Mouse (Mus musculus) urinary bladder, postnatal 36 days (tissue): ENCODE results near the gene Pak1.
A peak's percentile ranks its signal among the peaks of the same experiment; 100 is the strongest.

Experiments used
- DNase-seq, 2 experiments: peaks; one replicate each; pipeline ENCODE4 v3.0.0; 2022; ENCODE audit warnings: low spot score in 2 of 2, mixed read lengths in 1 of 2

The Pak1 gene

DNA sequence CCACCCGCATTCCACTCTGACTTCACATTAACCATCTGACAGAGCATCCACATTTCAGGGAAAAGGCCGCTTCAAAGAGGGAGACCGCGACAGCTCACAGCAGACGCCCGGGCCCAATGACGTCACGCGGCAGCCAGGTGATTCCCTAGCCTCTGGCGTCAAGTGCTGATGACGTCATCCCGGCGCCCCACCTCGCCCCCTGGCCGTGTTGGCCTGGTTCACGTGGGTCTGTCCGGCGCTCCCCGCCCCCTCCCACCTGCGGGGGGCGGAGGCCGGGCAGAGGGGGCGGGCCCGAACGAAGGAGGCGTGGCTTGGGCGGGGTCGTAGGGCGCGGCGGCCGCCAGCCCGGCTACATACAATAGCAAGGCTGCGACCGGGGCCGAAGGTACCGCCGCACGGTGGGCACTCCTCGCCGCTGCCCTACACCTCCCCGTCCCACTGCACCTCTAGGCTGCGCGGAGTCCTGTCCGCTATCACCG lies at the start of gene Pak1:
TSS of gene Pak1 (plus strand) at position 352 of the 479 bp plus-strand sequence.
- DNase-seq: peak; percentile 66 to 69

DNA sequence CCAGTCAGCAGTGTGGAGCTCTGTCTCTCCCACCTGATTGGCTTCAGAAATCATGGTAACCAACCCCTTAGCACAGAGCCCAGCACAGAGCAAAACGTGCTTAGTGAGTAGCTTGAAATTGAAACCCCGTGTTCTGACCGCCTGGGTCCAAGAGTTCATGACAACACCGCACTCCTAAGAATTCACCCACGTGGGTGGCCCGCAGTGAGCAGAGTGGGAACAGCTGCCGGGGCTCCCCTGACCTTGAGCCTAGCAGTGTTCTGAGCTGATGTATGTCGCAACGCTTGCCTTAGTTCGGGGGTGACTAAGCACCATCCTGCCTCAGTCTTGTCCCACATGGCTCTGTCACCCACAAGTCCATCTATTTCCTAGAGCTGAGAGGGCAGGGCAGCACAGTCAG lies 47.4 kb upstream of the Pak1 start:
- no peak for DNase-seq

DNA sequence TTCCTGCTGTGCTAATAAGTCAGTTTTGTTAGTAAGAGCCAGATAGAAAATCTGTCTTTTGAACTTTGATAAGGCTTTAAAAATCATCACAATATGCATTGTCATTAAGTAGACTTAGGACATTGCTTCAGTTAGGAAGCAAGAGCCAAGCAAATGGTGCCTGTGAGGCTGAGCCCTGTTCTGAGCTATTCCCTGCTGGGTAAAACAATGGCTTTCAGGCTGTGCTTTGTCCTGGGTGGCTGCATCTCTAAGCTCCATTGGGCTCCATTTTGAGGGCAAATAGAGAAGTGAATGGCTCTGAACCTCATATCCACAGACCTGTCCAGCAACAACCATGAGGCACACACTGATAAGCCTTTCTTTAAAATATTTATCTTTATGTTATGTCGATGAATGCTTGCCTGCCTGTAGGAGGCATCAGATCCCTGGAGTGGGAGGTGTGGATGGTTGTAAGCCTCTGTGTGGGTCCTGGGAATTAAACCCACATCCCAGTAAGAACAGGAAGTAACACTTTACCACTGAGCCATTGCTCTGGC lies 46.5 kb upstream of the Pak1 start:
- DNase-seq: no peak

DNA sequence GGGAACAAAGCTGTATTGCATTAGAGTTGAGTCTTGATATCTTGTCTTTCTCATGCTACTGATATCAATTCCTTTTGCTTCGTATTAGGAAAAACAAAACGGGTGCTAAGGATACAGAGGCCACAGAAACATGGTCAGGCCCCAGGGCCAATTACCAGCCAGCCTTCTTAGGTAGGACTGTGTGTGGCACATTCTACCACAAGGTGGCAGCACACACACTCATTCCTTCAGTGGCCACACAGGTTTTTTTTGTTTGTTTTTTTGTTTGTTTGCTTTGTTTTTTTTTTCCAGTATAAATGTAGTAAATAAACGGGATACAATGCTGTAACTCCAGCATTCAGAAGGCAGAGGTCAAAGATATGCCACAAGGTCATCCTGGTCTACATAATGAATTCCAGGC lies 43.0 kb upstream of the Pak1 start:
- peak; percentile 46 to 50 for DNase-seq

DNA sequence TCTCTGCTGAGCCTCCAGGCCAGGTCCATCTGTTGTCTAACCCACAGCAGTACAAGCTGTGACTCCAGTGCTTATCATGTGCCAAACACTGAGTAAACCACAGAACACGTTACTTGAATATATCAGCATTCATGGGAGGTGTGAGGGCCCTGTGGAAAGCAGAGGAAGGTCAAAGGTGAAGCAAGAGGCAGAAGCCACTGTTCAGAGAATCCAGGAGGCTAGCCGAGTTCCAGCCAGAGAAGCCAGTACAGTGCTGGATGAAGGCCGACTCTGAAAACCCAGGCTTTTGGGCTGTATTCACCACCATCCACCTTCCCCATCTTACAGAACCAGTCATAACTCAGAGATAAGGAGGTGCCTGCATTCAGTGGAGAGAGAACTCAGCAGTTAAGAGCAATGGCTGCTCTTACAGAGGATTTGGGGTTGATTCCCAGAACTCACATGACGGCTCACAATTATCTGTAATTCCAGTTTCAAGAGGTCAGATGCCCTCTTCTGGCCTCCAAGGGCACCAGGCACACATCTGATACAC lies 41.1 kb upstream of the Pak1 start:
- no peak for DNase-seq

DNA sequence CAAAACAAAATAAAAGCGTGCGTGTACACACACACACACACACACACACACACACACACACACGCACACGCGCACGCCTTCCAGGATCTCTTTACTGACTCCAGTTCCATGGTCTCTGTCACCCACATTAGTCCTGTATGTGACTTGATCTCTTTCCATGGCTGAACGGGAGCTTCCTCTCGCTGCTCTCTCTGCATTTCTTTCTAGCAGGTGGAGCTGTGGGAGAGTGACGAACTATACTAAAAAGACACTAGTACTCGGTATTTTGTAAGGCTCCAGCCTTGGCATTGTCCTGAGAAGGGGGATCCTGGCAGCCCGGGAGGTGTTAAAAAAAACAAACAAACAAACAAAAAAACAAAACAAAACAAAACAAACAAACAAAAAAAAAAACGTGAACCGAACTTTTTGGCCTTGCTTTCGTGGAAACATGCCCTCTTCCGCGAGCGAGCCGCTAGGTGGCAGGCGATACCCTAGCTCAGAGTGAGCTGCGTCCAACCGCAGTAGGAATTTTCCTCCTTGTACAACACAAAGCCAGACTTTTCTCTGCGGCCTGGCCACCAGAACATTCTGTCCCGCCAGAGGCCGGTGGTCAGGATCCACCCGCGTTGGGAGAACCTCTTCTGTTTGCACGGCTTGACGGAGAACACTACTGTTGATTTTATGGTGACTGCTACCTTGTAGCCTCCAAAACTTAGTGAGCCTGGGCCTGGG lies 40.4 kb upstream of the Pak1 start:
- DNase-seq: peak; percentile 82 to 84

DNA sequence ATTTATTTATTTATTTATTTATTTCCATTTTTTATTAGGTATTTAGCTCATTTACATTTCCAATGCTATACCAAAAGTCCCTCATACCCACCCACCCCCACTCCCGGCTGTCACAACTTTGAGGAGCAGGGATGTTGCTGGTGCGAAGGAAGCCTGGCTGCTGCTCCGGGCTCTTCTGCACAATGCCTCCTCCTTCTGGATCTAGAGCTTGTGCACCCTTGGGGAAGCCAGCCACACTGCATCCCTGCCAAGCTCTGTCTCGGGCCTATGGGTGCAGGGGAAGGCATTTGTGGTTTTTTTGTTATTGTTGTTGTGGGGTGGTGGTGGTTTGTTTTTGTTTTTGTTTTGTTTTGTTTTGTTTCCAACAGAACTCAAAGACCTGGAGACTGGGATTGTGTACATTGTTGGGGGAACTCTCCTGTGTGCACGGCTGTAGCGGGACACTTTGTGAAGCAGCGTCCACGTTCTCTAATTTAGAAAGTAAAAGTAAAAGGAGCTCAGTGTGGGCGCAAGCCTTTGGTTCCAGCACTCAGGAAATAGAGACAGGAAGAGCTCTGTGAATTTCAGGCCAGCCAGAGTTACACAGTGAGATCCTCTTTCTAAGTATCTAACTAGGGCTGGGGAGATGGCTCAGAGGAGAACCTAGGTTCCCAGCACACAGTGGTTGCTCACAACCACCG lies 39.7 kb upstream of the Pak1 start:
- DNase-seq: no peak

DNA sequence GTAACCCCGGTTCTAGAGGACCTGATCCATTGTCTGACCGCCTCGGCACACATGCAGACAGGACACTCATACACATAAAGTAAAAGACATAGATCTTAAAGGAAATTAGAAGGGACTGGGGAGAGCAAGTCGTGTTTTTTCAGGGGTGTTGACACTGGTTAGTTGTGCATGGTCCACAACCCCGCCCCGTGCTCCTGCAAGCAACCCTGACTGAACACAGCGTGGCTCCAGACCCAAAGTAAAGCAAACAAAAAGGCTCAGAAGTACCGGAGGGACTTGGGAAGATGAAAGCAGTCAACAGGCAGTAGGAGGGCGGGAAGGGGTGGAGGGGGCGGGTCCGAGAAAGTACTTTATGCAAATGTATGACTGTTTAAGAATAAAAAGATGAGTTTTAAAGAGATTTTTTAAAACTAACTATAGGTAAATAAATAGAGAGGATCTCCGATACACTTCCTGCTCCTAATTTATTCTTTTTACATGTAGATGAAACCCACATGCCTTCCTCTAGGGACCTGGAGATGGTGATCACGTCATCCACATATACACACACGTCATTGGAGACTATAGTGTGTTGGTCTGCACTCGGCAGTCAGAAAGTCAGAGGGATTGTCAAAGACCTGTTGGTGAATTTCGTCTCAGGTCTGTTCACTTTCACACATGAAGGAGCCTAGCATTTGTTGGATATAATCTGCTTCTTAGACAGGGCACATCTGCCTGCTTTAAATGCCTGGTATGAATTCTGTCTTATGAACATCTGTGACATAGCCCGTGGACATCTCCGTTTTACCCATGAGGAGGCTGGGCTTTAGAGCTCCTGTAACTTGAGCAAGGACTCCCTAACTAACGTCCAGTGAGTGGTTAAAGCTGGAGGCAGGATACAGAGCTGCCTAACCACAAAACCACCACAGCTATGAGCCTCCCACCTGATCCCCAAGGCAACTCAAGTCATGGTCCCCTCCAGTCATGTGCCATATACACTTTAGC lies 38.8 kb upstream of the Pak1 start:
- no peak for DNase-seq

DNA sequence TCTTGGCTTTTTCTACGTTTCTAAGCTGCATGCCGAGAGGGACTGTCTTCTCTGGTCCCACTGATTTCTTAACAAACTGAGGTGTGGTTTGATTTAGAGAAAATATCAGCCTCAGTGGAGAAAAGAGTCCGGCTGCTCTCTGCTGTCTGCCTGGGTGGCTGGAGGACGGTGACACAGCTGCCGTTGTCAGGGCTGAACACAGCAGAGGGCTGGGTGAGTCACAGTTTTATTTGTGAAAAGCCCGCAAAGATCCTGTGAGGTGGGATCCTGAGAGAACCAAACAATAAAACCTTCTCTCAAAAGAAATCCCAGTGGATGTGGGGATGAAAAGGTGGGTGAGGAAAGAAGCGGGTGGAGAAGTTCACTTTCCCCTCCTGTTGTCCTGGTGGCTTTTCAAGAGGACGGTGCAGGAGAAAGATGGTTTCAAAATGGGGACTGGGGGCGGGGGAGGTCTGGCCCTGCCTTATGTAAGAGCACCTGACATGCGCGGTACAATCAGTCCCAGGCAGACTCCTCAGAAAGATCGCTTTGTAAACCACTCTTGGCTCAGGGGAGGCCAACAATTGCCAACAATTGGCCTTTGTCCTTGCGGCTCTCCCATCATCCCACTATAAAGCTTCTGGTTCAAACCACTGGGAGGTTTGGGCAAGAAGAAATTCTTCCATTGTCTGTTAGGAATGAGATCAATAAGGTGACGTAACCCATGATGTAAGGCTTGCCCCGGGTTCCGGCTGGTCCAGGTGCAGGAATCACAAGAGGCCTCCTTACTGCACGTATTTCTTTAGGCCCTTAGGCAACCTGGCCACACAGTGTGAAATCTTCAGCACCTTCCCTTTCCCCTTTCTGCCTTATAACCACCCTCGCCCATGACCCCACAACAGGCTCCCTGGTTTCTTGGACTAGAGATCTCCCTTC lies 31.1 kb upstream of the Pak1 start:
- no peak for DNase-seq

DNA sequence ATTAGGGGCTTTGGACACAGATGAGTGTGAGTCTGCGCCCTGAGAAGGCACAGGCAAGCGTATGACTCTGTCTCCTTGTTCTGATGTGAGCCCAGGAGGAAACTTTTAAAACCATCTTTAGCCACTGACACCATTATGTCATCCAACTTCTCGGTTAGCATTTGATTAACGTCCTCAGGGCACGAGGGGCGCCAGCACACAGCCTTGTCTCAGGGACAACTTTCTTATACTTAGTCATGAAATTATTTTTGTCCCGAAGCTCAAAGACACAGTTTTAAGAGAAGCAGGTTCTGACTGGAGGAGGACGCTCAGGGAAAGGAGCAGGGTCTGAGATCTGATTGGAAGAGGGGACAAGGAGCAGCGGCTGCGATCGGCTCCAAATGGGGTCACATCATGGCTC lies 23.8 kb upstream of the Pak1 start:
- no peak for DNase-seq

DNA sequence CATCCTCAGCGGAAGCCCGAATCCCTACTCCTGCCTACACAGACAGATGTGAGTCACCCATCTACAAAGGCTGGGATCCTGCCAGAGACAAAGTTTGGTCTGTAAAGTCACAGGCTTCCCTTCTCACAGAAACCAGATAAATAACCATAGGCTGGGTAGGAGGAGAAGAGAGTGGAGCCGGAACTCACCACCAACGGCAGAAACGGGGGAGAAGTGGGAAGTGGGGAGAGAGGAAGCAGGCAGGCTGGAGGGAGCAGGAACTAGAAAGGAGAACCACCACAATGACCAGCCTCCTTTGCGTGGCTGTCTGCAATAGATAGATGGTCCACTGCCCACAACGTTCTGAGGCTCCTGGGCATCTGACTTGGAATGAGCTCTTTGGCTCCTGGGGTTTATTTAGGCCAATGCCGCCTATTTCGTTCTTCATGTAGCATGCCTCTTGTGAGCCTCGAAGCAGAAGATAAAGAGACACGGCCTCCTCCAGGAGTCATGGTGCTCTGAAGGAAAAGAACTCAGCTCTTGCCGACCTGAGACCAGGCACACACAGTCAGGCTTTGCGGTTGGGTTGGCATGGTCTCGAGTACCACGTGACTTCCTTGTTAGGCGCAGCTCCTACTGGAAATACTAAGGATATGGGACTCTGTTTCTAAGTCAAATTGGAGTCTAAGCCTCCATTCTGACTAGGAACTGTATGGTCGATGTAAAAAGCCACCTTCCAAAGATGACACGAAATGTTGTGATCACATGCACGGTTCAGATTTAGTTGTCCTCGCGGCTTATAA lies 23.0 kb upstream of the Pak1 start:
- DNase-seq: no peak

DNA sequence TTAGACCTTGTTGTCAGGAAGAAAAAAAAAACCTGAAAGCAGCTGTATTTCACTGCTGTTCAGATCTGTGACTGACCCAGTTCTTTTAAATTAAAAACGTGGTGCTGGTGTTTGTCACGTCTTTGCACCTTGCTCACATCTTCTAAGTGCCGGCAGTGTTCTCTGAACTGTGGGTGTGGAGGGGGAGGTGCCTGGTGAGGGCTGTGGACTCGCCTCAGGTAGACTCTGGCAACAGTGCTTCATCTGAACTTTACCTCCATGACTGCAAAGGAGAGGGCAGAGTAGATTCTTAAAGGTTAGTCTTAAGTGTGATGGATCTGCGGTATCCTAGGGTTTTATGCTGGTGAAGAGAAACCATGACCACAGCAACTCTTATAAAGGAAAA lies 22.4 kb upstream of the Pak1 start:
- DNase-seq: no peak

DNA sequence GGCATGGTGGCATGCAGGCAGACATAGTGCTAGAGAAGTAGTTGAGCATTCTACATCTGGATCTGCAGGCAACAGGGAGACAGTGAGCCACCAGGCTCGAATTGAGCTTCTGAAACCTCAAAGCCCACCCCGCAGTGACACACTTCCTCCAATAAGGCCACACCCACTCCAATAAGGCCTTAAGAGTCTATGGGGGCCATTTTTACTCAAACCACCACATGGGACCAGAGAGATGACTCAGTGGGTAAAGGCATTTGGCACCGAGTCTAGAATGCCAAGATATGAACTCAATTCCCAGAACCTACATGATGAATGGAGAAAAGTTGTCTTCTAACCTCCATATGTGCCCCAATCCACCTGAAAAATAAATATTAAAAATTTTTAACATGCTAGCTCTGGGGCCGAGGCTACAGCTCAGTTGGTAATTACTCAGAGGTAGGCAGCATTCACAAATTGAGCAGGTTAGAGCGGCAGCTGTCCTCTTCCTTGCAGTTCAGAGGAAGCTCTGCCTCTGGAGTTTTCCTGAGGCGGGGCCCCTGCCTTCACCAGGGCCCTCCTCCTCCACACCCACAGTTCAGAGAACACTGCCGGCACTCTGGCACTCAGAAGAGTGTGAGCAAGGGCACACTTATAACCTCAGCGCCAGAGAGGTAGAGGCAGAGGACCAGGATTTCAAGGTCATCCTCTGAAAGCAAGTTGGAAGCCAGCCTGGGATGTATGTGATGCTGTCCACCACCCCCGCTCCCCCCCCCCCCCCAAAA lies 21.8 kb upstream of the Pak1 start:
- no peak for DNase-seq

DNA sequence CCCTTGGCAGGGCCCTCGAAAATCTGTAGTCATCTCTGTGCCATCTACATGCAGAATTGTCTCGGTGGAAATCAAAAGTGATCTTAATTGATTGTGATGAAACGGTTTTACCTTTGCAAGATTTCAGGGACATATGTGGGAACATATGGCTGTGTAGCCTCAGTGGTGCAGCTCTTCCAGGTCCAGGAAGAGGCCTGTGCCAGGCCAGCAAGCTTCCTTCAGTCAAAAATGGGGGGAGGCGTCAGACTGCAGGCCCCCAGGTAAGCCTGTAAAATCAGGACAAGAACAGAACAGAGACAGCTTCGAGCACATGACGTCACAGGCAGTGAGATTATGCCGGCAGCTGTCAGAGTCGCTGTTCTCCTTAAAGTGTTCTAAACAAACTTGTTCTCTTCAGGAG lies 20.5 kb upstream of the Pak1 start:
- no peak for DNase-seq

DNA sequence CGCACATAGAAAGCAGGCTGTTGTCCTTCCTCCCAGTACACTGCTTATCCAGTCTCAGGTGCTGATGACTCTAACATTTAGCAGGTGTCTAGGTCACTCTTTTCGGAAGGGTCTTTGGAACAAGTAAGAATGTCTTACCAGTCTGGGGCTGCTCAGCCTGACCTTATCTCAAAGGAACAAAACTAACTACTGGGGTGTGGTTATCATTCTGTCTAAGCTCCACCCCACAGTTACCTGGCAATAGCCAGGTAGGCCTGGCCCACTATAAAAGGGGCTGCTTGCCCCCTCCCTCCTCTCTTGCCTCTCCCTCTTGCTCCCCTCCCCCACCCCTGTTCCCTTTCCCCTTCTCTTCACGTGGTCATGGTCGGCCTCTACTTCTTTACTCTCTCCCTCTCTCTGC lies 19.3 kb upstream of the Pak1 start:
- DNase-seq: no peak

DNA sequence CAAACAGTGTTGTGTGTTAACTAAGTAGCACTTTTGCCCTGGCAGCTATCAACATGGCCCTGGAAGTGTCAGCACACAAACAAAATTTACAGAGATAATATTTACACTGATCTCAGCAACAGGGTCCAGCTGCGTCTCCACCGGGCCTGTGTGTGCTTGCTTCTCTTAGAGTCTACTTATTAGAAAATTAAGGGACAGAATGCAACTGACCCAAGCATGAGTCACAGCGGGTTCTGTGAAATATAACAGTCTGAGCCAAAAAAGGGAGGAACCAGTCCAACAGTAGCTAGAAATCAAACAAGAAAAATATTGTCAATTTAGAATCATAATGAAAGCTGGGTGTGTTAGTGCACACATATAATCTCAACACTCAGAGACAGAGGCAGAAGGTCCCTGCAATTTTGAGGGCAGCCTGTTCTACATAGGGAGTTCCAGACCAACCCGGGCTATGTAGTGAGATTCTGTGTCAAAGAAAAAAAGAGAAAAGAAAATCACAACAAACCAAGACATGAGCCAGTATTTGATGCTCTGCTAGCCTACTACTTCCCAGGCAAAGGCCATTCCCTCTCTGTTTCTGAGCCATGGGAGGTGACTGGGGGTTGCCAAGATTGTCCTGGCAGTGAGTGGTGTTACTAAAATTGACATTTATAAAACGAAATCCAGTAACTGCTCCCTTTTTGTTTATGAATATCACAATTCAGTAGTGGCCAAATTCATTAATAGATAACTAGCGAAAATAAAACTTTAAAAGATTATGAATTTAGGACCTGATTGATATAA lies 17.3 kb upstream of the Pak1 start:
- DNase-seq: no peak

DNA sequence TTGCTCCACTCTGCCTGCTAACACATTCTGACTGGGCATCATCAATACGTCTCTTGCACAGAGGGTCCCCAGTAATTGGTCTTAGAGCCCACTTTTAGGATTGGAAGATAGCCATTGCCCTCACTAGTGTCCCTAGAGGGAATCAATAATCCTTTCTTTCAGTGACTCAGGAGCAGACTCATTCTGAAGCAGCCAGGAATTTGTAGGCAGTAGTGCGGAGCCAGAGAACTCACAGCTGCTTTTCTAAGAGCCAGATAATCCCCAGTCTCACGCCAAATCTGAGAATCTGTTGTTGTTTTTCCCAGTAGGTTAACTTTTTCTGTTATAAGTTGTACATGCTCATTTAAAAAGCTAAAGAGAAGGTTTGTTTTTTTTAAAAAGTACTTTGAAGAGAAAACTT lies 13.0 kb upstream of the Pak1 start:
- DNase-seq: no peak

DNA sequence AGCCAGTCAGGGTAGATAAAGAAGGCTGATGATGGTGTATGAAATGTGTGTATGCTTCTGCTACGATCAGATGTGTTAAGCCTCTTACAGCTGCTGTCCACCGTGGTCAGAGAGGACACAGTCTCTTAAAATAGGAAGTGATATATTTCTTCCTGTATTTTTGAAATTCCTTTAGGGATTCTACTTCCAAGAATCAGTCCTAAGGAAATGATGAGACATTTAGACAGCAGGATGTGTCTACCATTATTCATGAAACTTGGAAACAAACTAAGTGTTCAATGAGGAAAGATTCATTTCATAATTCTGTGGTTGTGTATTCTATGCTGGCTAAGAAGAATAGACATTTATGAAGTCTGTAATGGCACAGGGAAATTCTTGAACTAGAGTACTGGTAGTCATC lies 12.4 kb upstream of the Pak1 start:
- DNase-seq: no peak
